Mouse (Mus musculus) thymus, adult 2 months (tissue): Measurements from ENCODE around the gene Cib3. TPM values are rescaled to one million over a fixed set of nuclear protein-coding genes. Genes with fewer than 3 reads are reported as not detected.

Source experiments
- DNase-seq: peaks from one replicate; pipeline ENCODE4 v3.0.0; 2021
- H3K27ac ChIP-seq: fragments of 200-500 bp; 2 replicates; pipeline ENCODE4 v1.5.1; 2012; ENCODE audit warnings: low read length, control low read depth; ENCODE audit not compliant: control insufficient read depth, insufficient read depth
- H3K27me3 ChIP-seq: fragments of 200-500 bp; 2 replicates; pipeline ENCODE4 v1.6.1; 2012; ENCODE audit warnings: mild to moderate bottlenecking, low read length, moderate library complexity, mixed read lengths; ENCODE audit not compliant: control insufficient read depth, insufficient read depth
- H3K36me3 ChIP-seq: fragments of 200-500 bp; 2 replicates; pipeline ENCODE4 v1.6.1; 2012; ENCODE audit warnings: mild to moderate bottlenecking, low read length, moderate library complexity; ENCODE audit not compliant: control insufficient read depth, insufficient read depth
- H3K4me1 ChIP-seq: fragments of 200-500 bp; replicated peaks from 2 replicates; pipeline ENCODE4 v1.6.1; 2012; ENCODE audit warnings: low read length; ENCODE audit not compliant: control insufficient read depth, insufficient read depth
- H3K4me3 ChIP-seq: fragments of 200-500 bp; 2 replicates; pipeline ENCODE4 v1.5.1; 2012; ENCODE audit warnings: mild to moderate bottlenecking, low read length, control low read depth, moderate library complexity; ENCODE audit not compliant: control insufficient read depth, insufficient read depth
- CTCF ChIP-seq: fragments of 200-500 bp; IDR thresholded peaks from 2 replicates; pipeline ENCODE4 v1.5.1; 2012; ENCODE audit warnings: mild to moderate bottlenecking, control low read depth, low read length, moderate library complexity, borderline replicate concordance; ENCODE audit not compliant: control insufficient read depth, poor library complexity, insufficient read depth; ENCODE audit errors: extremely low read depth
- POLR2A ChIP-seq: fragments of 200-500 bp; IDR thresholded peaks from 2 replicates; pipeline ENCODE4 v1.6.1; 2012; ENCODE audit warnings: mild to moderate bottlenecking, low read length, control low read depth, moderate library complexity; ENCODE audit not compliant: control insufficient read depth, poor library complexity, insufficient read depth; ENCODE audit errors: extremely low read depth
- WGBS: fragments of 180-500 bp; shearing (Covaris S2); methylation state at CpG from one replicate; pipeline ENCODE4 v1.1.7; 2018; 5-methylcytosine and 5-hydroxymethylcytosine counted together
- polyA plus RNA-seq: library from polyadenylated mRNA; depleted of rRNA; stranded (reverse); fragments of >200 nt; gene quantifications from 2 replicates; pipeline ENCODE4 v1.2.3, GENCODE M21; 2012; rRNA removed

Cib3 gene
- polyA plus RNA-seq, 1 experiment = 0.78 TPM

- TF ChIP-seq CTCF (no peak), POLR2A (no peak)
- WGBS = 67% methylated on average over 3 of the region's 3 CpGs
- Histone ChIP-seq H3K4me1 (peaks cover 19% of the 10 kb centered on the region), H3K27me3 (no peaks in the 10 kb centered on the region), H3K27ac (peak overlapping the region; percentile 66), H3K36me3 (peaks cover 59% of the 10 kb centered on the region), H3K4me3 (no peak overlapping the region)
- peak; percentile 30 for DNase-seq
Measured at GRCm38 (mm10) chr8:72169098-72169668, 43.5 kb downstream of the Cib3 start.

GRCm38 (mm10) chr8:72162821-72163220 lies 49.8 kb downstream of the Cib3 start:
- Histone ChIP-seq H3K4me3 (no peak overlapping the region), H3K27ac (peak overlapping the region; percentile 24; the same call in 1 of the 2 replicates), H3K36me3 (no peaks in the 10 kb centered on the region)

GRCm38 (mm10) chr8:72160707-72161697 lies 51.6 kb downstream of the Cib3 start, which contains the start of gene Rab8a:
Gene Rab8a (plus strand): TSS chr8:72161200.
- Histone ChIP-seq H3K27ac (peak within 1 kb of the TSS; percentile 90), H3K4me1 (peaks cover 15% of the 10 kb centered on the region), H3K36me3 (no peaks in the 10 kb centered on the region), H3K4me3 (peak within 1 kb of the TSS; percentile 83), H3K27me3 (no peaks in the 10 kb centered on the region)
- TF ChIP-seq POLR2A = peak; percentile 87
- peak; percentile 52 for TF ChIP-seq CTCF
- DNase-seq = peak; percentile 99
- under 1% methylated on average over 82 of the region's 82 CpGs for WGBS

More at GRCm38 (mm10) chr8:72162821-72163220, 49.8 kb downstream of the Cib3 start:
- DNase-seq = peak; percentile 36
- Histone ChIP-seq H3K27me3 (no peaks in the 10 kb centered on the region), H3K4me1 (peaks cover 17% of the 10 kb centered on the region)
- TF ChIP-seq POLR2A = no peak
- TF ChIP-seq CTCF = no peak

GRCm38 (mm10) chr8:72160007-72160406 lies 52.6 kb downstream of the Cib3 start:
- peak overlapping the region; percentile 90; the same call in 1 of the 2 replicates for H3K27ac ChIP-seq
- H3K4me3 ChIP-seq = no peak overlapping the region
- DNase-seq = peak; percentile 20
- H3K36me3 ChIP-seq = no peaks in the 10 kb centered on the region
- WGBS = 4% methylated on average over 3 of the region's 3 CpGs
- no peaks in the 10 kb centered on the region for H3K27me3 ChIP-seq
- peaks cover 15% of the 10 kb centered on the region for H3K4me1 ChIP-seq
- TF ChIP-seq POLR2A = no peak
- TF ChIP-seq CTCF = no peak

GRCm38 (mm10) chr8:72158726-72159125 lies 53.9 kb downstream of the Cib3 start:
- 92% methylated on average over 3 of the region's 3 CpGs for WGBS
- TF ChIP-seq POLR2A (no peak), CTCF (no peak)
- H3K36me3 ChIP-seq = peaks cover 9% of the 10 kb centered on the region; the same call in 1 of the 2 replicates

GRCm38 (mm10) chr8:72158096-72158495 lies 54.5 kb downstream of the Cib3 start:
- no peak for DNase-seq
- H3K27me3 ChIP-seq = no peaks in the 10 kb centered on the region
- H3K4me1 ChIP-seq = peaks cover 13% of the 10 kb centered on the region
- TF ChIP-seq POLR2A (no peak), CTCF (no peak)
- 84% methylated on average over 2 of the region's 2 CpGs for WGBS
- H3K27ac ChIP-seq = no peak overlapping the region
- peaks cover 14% of the 10 kb centered on the region for H3K36me3 ChIP-seq
- H3K4me3 ChIP-seq = no peak overlapping the region

More at GRCm38 (mm10) chr8:72158726-72159125, 53.9 kb downstream of the Cib3 start:
- DNase-seq = no peak
- no peak overlapping the region for H3K4me3 ChIP-seq
- H3K27ac ChIP-seq = no peak overlapping the region
- H3K4me1 ChIP-seq = peaks cover 15% of the 10 kb centered on the region
- no peaks in the 10 kb centered on the region for H3K27me3 ChIP-seq

Other genes starting within 250 kb of the Cib3 start
- 10.9 and 13.9 TPM in 2 replicates for gene Cyp4f18, start 203.2 kb downstream of the Cib3 start, polyA plus RNA-seq
- 0.13 TPM in 1 of 2 replicates, not detected in the other for gene Olfr372, start 171.6 kb downstream of the Cib3 start, polyA plus RNA-seq
- gene Olfr373, start 129.7 kb downstream of the Cib3 start, polyA plus RNA-seq = 0.32 TPM in 1 of 2 replicates, not detected in the other
- gene Olfr374, start 105.8 kb downstream of the Cib3 start, polyA plus RNA-seq = 0.17 and 0.27 TPM in 2 replicates
- 47.7 and 55.6 TPM in 2 replicates for gene Tpm4, start 77.9 kb downstream of the Cib3 start, polyA plus RNA-seq
- gene Rab8a, start 51.6 kb downstream of the Cib3 start, polyA plus RNA-seq = 95.8 and 112 TPM in 2 replicates
- 11.9 and 13.2 TPM in 2 replicates for gene Hsh2d, start 23.2 kb downstream of the Cib3 start, polyA plus RNA-seq
- gene Gm11034, start 799 bp upstream of the Cib3 start, polyA plus RNA-seq = not detected in 2 replicates
- gene Fam32a, start 6.9 kb upstream of the Cib3 start, polyA plus RNA-seq = 52.1 and 62.5 TPM in 2 replicates
- 167 and 183 TPM in 2 replicates for gene Ap1m1, start 27.2 kb upstream of the Cib3 start, polyA plus RNA-seq
- gene Gm10282, start 92.4 kb upstream of the Cib3 start, polyA plus RNA-seq = 13.6 and 19.8 TPM in 2 replicates
- gene Klf2, start 106.2 kb upstream of the Cib3 start, polyA plus RNA-seq = 62.1 and 86.9 TPM in 2 replicates
- 87.2 and 91.4 TPM in 2 replicates for gene Eps15l1, start 208.6 kb upstream of the Cib3 start, polyA plus RNA-seq
- 0.31 and 0.32 TPM in 2 replicates for gene Calr3, start 231.0 kb upstream of the Cib3 start, polyA plus RNA-seq
- gene 1700030K09Rik, start 231.0 kb upstream of the Cib3 start, polyA plus RNA-seq = 7.2 and 9.5 TPM in 2 replicates